Mouse (Mus musculus) megakaryocyte-erythroid progenitor cell, adult 5-6 weeks (primary cell): ENCODE data around the gene Zfp358. TPM values are rescaled to one million over a fixed set of nuclear protein-coding genes. Genes with fewer than 3 reads are reported as not detected.

Experiments
- ATAC-seq: replicated peaks from 2 replicates; pipeline ENCODE4 v1.8.0; 2016; ENCODE audit warnings: mild to moderate bottlenecking, inconsistent platforms; ENCODE audit not compliant: severe bottlenecking, poor library complexity, low FRiP score, low TSS enrichment
- total RNA-seq, 2 experiments: library from RNA; stranded (forward) in 1 of 2; stranded (reverse) in 1 of 2; fragments of 200-1000, 215-1000 nt in 1 of 2; fragments of >200 nt in 1 of 2; fragmentation: Nextera tagmentation in 1 of 2; gene quantifications; 2 replicates each; pipeline ENCODE4 v1.2.3; 2014 to 2017

Zfp358 gene
- total RNA-seq, 2 experiments from 2014 or later, result 2.7 to 9.3 TPM

DNA sequence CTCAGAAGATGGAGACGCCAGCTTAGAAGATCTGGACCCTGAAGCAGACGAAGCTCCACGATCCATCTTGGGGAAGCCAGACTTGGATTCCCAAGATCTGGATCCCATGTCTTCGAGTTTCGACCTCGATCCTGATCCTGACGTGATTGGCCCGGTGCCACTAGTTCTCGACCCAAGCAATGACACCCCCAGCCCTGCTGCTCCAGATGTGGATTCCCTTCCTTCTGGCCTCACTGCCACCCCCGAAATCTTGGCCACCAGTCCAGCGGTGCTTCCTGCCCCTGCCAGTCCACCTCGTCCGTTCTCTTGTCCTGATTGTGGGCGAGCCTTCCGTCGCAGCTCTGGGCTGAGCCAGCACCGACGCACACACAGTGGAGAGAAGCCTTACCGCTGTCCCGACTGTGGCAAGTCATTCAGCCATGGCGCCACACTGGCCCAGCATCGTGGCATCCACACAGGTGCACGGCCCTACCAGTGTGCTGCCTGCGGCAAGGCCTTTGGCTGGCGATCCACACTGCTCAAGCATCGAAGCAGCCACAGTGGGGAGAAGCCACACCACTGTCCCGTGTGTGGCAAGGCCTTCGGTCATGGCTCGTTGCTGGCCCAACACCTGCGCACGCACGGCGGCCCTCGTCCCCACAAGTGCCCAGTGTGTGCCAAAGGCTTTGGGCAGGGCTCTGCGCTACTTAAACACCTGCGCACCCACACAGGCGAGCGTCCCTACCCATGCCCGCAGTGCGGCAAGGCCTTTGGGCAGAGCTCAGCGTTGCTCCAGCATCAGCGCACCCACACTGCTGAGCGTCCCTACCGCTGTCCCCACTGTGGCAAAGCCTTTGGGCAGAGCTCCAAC is 2.9 kb downstream of the Zfp358 start:
- ATAC-seq, result no peak

DNA sequence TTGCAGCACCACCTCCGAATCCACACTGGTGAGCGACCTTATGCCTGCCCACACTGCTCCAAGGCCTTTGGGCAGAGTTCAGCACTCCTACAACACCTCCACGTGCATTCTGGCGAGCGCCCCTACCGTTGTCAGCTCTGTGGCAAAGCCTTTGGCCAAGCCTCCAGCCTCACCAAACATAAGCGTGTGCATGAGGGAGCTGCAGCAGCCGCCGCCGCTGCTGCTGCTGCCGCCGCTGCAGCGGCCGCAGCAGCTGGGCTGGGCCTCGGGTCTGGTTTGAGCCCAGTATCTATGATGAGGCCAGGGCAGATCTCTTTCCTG is 3.5 kb downstream of the Zfp358 start:
- no peak for ATAC-seq

DNA sequence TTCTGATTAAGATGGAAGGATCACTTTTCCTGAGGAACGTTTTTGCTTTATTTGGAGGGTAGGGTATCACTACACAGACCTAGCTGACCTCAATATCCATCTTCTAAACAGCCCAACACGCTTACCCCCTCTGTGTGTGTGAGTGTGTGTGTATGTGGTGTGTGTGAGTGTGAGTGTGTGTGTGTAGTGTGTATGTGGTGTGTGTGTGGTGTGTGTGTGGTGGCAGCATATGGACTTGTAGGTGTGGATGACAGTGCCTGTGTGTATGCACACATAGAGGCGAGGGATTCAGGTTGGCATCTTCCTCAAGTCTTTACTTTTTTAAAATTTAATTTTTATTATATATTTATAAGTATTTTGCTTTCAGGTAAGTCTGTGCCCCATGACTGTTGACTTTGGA is 5.6 kb downstream of the Zfp358 start:
- ATAC-seq, result no peak

DNA sequence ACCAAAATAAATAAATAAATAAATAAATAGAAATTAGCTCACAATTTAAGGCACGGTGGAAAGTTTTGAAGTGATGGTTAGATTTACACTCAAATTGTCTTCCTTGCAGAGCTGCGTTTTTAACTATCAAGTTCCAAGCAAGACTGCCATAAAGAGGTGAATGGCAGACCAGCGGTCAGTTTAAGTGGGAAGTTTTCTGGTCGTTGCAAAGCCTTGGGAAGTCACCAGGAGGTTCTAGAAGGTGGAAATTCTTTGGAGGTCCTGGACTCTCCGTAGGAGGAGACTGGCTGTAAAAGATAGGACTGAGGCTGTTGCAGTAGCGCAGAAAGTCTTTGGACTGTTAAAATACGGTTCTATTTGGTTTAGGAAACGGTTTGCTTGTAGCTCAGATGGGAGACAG is 6.8 kb downstream of the Zfp358 start:
- ATAC-seq, result peak; percentile 43

DNA sequence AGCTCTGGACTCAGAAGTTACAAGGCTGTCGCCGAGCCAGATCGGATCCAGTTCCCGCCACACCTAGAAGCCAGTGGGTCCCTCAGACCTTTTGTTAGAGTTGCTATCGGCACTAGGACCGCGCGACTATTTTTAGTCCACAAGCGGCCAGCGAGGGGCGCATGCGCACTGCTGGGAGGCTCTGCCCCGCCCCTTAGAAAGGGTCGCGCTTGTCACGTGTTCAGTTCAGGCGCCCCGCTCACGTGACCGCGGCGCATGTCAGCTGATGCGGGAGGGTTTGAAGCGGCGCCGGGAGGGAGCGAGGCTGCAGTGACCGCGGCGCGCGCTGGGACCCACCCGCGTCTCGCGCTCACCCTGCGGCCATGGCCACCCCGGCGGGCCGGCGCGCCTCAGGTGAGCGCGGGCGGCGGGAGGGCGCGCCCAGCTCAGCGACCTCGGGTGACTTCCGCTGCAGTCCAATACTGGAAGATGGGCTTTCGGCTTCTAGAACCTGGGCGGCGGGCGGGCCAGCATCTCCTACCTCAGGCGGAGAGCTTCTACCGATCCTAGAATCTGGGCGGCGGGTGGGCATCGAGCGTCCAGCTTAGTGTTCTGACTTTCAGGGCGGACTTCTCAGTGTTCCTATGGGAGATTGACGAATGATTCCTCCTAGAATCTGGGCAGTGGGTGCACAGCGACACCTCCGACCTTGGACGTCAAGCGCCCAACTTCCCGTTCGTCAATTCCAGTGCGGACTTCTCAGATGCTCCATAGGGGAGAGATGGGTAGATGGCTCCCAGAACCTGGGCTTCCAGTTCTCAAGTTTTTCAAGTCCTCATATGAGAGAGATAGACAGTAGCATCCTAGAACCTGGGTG is 7.5 kb downstream of the Zfp358 start, which contains the start of gene Mcoln1:
Gene Mcoln1 (plus strand): TSS at position 223 of the 856 bp plus-strand sequence.
- ATAC-seq, result peak; percentile 88

DNA sequence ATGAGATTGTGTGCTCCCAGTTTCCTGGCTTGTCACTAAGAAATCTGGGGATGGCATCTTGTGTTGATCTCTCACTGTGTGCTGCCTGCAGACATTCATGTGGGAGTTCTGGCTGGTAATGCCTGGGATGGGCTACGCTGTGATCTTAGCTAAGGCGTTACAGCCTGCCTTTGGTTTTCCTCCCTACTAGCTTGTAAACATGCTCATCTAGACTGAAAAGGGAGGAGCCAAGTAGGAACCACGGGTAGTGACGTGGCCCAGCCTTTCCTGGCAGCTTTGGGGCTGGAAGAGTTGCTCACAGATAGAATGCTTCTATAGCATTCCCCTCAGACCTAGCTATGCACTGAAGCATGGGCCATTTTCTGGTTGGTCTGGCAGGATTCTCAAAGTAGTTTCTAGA is 9.3 kb downstream of the Zfp358 start:
- no peak for ATAC-seq

DNA sequence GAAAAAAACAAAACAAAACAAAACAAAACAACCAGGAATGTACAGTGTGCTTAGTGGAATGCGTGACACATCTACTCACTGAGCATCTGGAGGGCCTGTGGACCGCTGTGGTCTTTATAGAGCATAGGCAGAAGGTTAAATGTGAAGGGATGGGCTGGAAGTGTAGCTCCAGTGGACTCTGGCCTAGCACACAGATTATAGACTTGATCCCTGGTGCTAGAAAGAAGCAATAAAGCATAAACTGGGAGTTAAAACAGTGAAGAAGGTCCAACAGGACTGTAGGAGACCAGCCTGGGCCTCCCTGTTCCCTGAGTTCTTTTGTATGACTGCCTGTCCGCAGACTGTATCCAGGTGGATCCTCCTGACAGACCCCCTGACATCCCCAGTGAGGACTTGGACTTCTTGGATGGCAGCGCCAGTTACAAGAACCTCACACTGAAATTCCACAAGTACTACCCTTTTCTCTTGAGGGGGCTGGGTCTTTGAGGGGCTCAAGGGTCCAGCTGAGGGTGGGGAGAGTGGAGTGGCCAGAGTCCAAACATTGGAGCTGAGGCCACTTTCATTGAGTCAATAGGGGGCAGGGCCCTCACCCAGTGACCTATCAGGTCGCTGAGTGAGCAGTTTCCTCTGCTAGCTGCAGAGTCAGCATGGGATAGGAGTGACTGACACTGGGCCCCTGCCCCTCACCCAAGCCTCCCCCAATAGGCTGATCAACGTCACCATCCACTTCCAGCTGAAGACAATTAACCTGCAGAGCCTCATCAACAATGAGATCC is 15.2 kb downstream of the Zfp358 start:
- no peak for ATAC-seq

DNA sequence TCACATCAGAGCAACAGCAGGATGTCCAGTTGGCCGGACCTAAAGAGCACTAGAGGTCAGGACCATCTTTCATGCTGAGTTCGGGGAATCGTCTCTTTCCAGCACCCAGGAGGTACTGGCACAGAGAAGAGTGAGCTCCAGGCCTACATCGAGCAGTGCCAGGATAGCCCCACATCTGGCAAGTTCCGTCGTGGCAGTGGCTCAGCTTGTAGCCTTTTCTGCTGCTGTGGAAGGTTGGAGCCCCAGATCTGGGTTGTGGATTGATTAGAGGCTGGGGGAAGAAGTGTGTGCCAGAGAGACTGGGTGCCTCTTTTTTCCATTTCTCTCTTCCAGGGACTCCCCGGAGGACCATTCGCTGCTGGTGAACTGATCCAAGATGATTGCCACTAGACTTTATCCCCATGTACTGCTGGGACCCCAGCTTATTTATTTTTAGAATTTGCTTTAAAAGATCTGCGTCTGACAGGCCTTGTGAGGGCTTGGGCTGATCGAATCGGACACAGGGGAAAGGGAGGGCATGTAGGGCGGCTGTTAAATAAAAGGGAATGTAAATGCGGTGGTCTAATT is 21.8 kb downstream of the Zfp358 start:
- no peak for ATAC-seq

DNA sequence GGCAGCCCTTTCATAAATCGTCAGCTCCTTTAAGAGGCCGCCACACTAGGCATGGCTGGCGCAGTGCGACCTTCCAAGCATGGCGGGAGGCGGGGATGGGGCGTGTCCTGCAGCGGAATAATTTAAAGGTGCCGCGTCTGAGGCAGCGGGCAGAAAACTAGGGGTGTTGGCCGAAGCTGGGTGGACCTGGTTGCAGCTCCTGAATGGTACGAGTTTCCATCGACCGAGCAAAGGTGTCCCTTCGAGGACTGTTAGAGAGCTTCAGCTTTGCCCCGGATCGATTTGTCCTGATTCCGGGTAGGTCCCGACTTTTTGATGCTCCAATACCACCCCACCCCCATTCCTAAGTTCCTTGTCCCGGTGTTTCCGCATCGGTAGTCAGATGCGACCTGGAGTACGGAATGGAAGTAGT is 22.3 kb downstream of the Zfp358 start, which contains the start of gene Pnpla6:
Gene Pnpla6 (plus strand): TSS at position 125 of the 412 bp plus-strand sequence.
- ATAC-seq, result peak; percentile 68

DNA sequence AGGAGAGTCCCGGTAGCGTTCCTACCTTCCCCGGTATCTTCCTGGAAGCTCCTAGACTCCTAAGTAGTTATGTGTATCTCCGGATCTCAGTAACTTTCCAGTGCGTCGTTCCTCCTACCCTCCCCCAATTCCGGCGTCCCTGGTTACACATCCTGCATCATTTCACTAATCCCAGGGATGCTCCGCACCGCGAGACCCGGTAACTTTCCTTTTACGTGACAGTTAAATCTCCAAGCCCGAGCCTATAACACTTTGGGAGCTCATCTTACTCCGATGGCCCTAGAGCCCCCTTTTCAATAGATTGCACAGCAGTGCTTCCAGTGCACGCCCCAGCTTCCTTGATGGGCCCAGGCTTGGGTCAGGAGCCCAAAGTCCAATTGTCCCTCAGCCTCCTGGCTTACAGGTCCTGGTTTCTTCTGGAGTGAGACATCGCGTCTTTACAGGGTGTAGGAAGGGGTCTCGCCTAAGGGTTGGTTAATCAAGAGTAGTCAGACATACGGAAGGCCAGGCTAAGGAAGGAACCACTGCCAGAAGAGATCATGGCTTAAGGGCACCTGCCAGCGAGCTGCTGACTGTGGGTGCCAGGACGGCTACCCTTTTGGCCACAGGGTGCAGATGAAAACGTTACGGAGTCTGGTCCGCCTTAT is 23.0 kb downstream of the Zfp358 start:
- peak; percentile 58 for ATAC-seq

DNA sequence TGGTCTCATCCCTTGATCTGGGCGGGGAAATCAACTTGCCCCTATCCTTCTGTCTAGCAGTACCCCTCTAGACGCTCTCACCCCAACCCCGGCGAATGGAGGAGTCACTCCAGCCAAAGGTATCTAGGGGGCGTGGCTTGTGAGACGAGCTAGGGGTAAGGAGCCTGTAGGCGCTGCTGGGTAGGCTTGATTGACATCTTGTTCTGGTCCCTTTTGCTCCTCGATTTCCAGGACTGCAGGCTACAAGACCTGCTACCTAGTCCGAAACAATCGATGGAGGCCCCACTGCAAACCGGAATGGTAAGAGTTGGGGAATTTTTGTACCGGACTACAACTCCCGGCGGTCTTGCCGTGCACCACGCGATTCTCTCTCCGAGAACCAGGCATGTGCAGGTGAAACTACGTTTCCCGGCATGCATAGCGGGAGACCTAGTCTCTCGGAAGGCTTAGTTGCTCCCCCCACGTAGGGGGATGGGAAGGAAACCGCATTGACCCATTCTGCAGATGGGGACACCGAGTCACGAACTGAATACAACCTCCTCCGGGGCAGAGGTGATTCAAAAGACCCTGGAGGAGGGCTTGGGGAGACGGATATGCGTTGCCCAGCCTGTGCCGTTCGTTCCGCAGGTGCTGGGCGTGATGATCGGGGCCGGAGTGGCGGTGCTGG is 23.6 kb downstream of the Zfp358 start:
- ATAC-seq, result peak; percentile 80

DNA sequence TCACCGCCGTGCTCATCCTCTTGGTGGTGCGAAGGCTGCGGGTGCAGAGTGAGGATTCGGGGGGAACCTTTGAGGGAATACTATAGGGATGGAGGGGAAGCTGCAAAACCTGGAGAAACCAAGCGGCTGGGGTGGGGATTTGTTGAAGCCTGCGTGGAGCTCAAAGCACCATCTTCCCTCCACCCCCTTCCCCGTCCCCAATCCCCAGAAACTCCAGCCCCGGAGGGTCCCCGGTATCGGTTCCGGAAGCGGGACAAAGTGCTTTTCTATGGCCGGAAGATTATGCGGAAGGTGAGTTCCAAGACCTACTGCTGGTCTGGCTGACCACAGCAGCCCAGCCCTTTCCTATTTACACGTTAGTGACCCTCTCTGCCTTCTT is 24.2 kb downstream of the Zfp358 start:
- no peak for ATAC-seq

DNA sequence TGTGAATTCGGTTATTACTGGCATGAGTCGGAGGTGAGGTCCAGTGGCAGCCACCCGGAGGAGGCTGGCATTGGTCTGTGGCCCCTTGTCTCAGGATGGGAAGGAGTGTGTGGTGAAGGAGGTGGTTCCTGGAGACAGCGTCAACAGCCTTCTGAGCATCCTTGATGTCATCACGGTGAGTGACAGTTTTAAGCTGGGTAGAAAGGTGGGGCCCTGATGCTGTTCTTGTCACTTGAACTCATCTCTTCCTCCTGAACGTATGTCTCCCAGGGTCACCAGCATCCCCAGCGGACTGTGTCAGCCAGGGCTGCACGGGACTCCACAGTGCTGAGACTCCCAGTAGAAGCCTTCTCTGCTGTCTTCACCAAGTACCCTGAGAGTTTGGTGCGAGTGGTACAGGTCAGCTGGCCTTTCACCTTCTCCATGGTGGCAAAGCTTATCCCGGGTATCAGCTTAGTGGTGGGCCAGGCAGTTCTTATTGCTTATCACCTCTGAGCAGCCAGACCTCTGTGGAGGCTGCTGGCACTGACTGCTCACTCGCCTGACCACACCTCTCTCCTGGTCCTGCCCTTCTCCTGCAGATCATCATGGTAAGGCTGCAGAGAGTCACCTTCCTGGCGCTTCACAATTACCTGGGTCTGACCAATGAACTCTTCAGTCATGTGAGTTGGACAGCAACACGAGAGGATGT is 29.2 kb downstream of the Zfp358 start:
- peak; percentile 95 for ATAC-seq

DNA sequence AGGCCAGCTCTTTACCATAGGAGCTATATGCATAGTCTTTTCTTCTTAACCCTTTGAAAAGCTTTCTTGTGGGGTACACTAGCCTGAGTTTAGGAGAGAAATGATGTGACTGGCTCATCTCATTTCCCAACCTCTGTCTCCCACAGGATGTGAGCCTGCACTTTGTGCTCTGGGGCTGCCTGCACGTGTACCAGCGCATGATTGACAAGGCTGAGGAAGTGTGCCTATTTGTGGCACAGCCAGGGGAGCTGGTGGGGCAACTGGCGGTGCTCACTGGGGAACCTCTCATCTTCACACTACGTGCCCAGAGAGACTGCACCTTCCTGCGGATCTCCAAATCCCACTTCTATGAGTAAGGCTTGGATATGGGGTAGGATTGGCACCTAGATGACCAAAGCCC is 37.9 kb downstream of the Zfp358 start:
- ATAC-seq, result no peak

DNA sequence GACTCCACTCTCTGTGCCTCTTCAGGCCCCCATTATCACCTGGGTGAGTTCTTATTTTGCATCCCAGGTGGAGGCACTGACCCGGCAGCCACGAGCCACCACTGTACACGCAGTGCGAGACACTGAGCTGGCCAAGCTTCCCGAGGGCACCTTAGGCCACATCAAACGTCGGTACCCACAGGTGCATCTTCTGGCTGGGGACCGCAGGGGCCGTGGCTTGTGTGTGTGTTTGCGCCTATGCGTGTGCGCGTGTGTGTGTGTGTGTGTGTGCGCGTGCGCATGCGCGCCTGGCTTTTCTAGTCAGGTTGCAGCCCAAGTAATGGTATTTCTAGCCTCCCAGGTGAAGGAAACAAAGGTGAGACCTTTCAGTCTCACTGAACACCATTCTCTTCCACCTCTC is 39.0 kb downstream of the Zfp358 start:
- ATAC-seq, result no peak

DNA sequence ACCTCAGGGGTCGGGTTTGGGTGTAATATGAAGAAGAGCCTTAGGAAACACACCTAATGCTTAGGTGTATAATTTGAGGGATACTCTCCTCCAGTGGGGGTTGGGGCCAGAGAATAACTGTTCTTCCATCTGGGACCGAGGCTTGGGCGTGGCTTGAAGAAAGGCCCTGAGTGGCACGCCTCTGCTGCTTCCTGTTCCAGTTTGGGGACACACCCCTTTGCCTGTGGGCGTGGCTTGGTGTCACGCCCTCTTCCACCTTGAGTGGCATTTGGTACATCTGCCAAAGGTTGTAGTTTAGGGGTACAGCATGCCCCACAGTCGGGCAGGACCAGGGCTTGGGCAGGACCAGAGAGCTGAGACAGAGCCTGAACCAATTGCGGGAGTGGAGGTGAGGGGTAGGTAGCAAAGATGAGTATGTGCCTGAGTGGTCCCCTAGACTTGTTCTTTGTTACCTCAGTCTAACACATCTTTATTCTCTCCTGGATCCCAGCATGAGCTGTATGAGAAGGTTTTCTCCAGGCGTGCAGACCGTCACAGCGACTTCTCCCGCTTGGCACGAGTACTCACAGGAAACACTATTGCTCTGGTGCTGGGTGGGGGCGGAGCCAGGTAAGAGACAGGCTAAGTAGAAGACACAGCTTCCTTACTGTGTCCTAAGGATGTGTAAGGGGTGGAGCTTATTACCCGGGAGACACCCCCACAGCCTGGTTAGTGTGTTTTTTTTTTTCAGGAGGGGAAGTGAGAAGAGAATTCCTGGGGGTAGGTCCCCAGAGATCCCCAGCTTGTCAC is 43.3 kb downstream of the Zfp358 start:
- peak; percentile 88 for ATAC-seq

DNA sequence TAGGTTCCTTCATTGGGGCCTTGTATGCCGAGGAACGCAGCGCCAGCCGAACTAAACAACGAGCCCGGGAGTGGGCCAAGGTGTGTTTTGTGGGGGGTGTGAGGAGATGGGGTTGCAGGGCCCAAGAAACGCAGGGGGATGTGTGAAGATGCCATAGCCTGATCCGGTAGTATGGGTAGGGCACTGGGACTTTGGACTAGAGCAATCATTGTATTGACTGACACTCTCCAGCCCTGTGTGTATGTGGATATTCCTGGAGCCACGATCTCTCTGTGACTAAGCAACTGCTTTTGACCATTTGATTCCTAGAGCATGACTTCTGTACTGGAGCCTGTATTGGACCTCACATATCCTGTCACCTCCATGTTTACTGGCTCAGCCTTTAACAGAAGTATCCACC is 44.0 kb downstream of the Zfp358 start:
- no peak for ATAC-seq
